Mouse (Mus musculus) hindbrain, embryonic 12.5 days (tissue): ENCODE measurements around the gene Maml2. TPM values are rescaled to one million over a fixed set of nuclear protein-coding genes. Genes with fewer than 3 reads are reported as not detected.
A peak's percentile ranks its signal among the peaks of the same experiment; 100 is the strongest.

ENCODE experiments used
- ATAC-seq: fragments of 200-750 bp; cut with Nextera tagmentation; 2 replicates; pipeline ENCODE4 v1.8.0; 2017; ENCODE audit warnings: moderate TSS enrichment; ENCODE audit not compliant: low FRiP score
- H3K27ac ChIP-seq: fragments of 300-500 bp; sonication (generic); 2 replicates; pipeline ENCODE4 v1.5.1; 2016; ENCODE audit warnings: mild to moderate bottlenecking
- H3K27me3 ChIP-seq: fragments of 300-500 bp; sonication (generic); 2 replicates; pipeline ENCODE4 v1.6.1; 2016; ENCODE audit warnings: mild to moderate bottlenecking
- H3K36me3 ChIP-seq: fragments of 300-500 bp; sonication (generic); 2 replicates; pipeline ENCODE4 v1.6.1; 2016; ENCODE audit warnings: mild to moderate bottlenecking
- H3K4me1 ChIP-seq: fragments of 300-500 bp; sonication (generic); 2 replicates; pipeline ENCODE4 v1.6.1; 2016
- H3K4me2 ChIP-seq: fragments of 300-500 bp; sonication (generic); replicated peaks from 2 replicates; pipeline ENCODE4 v1.6.1; 2016; ENCODE audit warnings: mild to moderate bottlenecking
- H3K4me3 ChIP-seq: fragments of 300-500 bp; sonication (generic); 2 replicates; pipeline ENCODE4 v1.5.1; 2016; ENCODE audit warnings: mild to moderate bottlenecking
- H3K9ac ChIP-seq: fragments of 300-500 bp; sonication (generic); 2 replicates; pipeline ENCODE4 v1.6.1; 2016; ENCODE audit warnings: mild to moderate bottlenecking, moderate library complexity
- H3K9me3 ChIP-seq: fragments of 300-500 bp; sonication (generic); replicated peaks from 2 replicates; pipeline ENCODE4 v1.6.1; 2016; ENCODE audit warnings: mild to moderate bottlenecking
- WGBS: fragments of 180-500 bp; shearing (Covaris S2); methylation state at CpG from one replicate; pipeline ENCODE4 v1.1.7; 2016; 5-methylcytosine and 5-hydroxymethylcytosine counted together
- polyA plus RNA-seq: library from polyadenylated mRNA; unstranded; fragments of >200 nt; fragmentation: Nextera tagmentation; extraction: Ambion mirVana; gene quantifications from 2 replicates; pipeline ENCODE4 v1.2.1, GENCODE M21; 2016

Gene Maml2
- polyA plus RNA-seq, 1 experiment from 2014 or later, result 14.1 TPM

DNA sequence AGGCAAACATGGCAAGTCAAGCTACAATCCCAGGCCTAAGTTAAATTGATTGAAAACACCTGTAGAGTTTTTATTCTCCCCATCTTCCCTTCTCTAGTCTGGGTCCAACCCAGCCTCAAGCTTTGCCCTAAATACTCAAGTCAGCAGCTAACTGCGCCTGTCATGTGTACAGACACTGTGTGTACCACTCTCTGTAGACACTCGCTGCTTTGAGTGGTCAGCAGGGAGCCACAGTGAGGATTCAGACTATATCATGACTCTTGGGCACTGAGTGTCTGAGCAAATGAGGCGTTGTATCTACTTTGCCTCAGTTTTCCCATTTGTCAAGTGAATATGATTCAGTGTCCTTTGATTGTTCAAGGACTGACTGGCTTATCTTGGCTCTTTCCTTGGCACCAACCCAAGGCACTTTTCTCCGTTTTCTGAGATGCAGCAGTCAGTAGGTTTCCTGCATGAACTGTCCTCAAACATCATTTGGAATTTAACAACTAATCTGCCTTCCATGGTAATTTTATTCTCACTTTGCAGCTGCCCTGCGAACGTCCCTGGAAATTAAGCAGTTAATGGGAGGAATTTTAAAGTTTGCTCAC lies 135.8 kb downstream of the Maml2 start:
- H3K27me3 ChIP-seq, result no peaks in the 10 kb centered on the region
- H3K9me3 ChIP-seq, result no peaks in the 10 kb centered on the region
- H3K36me3 ChIP-seq, result no peaks in the 10 kb centered on the region
- no peak for ATAC-seq
- 88% methylated on average over 6 of the region's 6 CpGs for WGBS
- H3K4me1 ChIP-seq, result peaks cover 8% of the 10 kb centered on the region
- H3K4me2 ChIP-seq, result no peak overlapping the region
- no peak overlapping the region for H3K4me3 ChIP-seq
- H3K27ac ChIP-seq, result no peak overlapping the region
- H3K9ac ChIP-seq, result no peak overlapping the region

DNA sequence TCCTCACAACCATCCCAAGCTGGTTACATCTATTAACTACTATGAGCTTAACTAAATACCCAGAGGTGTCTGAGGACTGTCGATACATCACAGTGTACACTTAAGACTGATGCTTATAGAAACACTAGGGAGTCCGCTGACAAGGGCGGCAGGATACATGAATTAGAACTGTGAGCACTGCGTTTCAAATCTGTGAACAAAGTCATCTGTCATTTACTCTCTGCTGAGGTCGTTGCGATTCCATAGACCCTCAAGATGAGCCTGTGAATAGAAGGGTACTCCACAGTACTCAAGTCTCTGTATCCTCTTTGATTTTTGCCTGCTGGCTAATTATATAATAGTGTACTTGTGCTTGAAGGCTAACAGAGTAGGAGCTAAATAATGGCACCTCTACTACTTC lies 143.2 kb downstream of the Maml2 start:
- no peaks in the 10 kb centered on the region for H3K36me3 ChIP-seq
- no peaks in the 10 kb centered on the region for H3K9me3 ChIP-seq
- no peak overlapping the region for H3K4me2 ChIP-seq
- H3K4me3 ChIP-seq, result no peak overlapping the region
- 68% methylated on average over 6 of the region's 6 CpGs for WGBS
- no peaks in the 10 kb centered on the region for H3K4me1 ChIP-seq
- H3K27me3 ChIP-seq, result no peaks in the 10 kb centered on the region
- H3K27ac ChIP-seq, result no peak overlapping the region
- no peak overlapping the region for H3K9ac ChIP-seq
- no peak for ATAC-seq

DNA sequence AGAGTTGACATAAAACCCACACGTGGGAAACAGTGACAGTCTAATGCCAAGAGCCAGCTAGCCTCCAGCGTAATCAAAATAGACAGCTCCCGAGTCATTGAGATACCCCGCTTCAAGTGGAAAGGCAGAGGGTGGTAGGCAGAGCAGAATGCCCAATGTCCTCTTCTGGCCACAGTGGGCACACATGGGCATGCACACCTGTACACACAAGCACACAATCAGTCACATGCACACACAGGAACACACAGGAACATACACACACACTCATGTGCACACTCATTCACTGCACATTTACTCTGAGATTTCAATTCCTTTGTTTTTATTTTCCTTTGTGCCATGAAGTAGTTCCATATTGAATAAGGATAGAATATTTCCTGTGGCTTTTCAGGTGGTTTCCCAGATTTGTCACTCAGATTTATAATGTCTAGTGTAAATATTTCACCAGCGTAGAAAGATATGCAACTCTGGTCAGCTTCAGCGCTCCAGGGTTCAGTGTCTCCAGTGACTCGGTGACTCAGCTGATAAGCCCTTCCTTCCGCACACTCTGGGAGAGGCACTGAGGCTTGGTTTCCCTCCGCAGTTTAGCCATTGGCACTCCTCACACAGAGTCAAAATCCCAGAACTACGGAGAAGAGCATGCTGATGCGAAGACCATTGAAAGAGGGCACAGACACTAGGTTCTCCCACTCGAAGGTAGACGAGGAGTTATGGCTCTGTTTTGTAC lies 144.4 kb downstream of the Maml2 start:
- H3K9me3 ChIP-seq, result no peaks in the 10 kb centered on the region
- no peak overlapping the region for H3K4me2 ChIP-seq
- no peak overlapping the region for H3K27ac ChIP-seq
- H3K27me3 ChIP-seq, result no peaks in the 10 kb centered on the region
- H3K4me3 ChIP-seq, result no peak overlapping the region
- H3K9ac ChIP-seq, result no peak overlapping the region
- H3K4me1 ChIP-seq, result no peaks in the 10 kb centered on the region
- ATAC-seq, result no peak
- WGBS, result 85% methylated on average over 13 of the region's 13 CpGs
- H3K36me3 ChIP-seq, result no peaks in the 10 kb centered on the region

DNA sequence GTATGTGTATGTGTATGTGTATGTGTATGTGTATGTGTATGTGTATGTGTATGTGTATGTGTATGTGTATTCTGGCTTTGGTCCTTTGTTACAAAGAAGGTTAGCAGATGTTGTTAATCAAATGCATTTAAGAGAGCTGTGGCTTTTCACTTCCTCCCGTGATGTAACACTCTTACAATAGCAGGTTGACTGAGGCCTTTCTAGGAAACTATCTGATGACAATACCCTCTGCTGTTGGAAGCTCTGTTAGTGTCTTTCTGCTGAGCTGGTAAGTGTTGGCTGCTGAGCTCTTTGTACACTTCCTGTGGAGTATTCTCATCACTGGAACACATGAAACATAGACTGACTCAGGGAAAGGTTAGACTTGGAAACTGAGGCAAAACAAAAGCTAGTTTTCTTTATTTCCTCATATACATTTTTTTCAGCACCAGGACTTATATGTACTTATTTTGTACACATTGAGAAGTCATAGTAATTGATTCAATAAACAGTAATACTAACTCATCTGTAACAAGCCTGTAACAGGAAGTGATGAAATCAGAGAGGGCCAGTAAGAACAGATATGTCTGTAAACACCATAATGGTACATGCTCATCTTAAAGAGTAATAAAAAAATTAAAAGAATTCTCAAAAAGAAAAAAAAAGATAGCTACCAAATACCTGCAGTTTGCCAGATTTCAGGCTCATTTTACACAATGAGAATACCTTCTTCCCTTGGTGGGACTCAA lies 145.9 kb downstream of the Maml2 start:
- H3K4me3 ChIP-seq, result no peak overlapping the region
- H3K4me2 ChIP-seq, result no peak overlapping the region
- H3K9ac ChIP-seq, result no peak overlapping the region
- H3K27ac ChIP-seq, result no peak overlapping the region
- ATAC-seq, result no peak
- no peaks in the 10 kb centered on the region for H3K4me1 ChIP-seq
- no peaks in the 10 kb centered on the region for H3K9me3 ChIP-seq
- no peaks in the 10 kb centered on the region for H3K36me3 ChIP-seq
- no peaks in the 10 kb centered on the region for H3K27me3 ChIP-seq
- WGBS, result 53% methylated on average over 1 of the region's 1 CpGs

DNA sequence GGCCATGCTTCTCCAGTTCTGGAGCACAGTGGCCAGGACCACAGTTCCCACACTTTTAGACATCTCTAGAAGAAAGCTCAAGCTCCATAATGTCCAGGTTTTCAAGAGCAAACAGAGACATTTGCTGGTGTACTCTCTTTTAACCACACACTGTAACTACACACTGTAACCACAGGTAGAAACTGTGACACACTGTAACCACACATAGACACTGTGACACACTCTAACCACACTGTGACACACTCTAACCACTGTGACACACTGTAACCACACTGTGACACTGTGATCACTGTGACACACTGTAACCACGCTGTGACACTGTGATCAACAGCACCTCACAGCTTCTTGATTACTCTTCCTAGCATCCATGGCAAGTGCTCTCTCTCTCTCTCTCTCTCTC lies 148.5 kb downstream of the Maml2 start:
- 89% methylated on average over 1 of the region's 1 CpGs for WGBS
- no peak overlapping the region for H3K27ac ChIP-seq
- no peak overlapping the region for H3K4me2 ChIP-seq
- H3K9me3 ChIP-seq, result no peaks in the 10 kb centered on the region
- H3K4me1 ChIP-seq, result no peaks in the 10 kb centered on the region
- H3K4me3 ChIP-seq, result no peak overlapping the region
- no peak overlapping the region for H3K9ac ChIP-seq
- H3K27me3 ChIP-seq, result no peaks in the 10 kb centered on the region
- no peak for ATAC-seq
- no peaks in the 10 kb centered on the region for H3K36me3 ChIP-seq

DNA sequence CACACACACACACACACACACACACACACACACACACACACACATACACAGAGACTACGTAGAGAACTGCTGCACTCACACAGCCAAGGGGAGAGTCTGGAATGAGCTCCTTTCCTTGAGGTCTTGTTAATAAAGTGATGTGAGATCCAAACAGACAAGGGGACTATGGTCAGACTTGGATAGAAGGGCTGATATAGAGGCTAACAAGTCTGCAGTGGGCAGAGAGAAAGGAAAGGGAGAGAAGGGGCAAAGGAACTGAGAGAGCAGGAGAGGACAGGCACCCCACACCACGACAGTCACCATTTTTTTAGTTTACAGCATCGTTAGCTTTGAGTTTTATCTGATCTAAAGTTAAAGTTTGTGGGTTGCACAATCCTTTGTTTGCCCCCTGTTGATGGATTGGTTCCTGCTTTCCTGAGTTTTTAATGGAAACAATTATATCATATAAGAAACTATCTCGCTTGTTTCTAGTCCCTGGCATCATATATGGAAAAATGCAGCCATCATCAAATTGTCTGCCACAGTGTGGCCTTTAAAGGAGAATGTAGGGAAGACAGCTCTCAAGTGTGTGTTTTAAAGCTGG lies 149.0 kb downstream of the Maml2 start, which contains the start of gene Gm17571:
TSS of gene Gm17571 (minus strand) at position 51 of the 583 bp plus-strand sequence.
- Histone ChIP-seq H3K36me3 (no peaks in the 10 kb centered on the region), H3K9me3 (no peaks in the 10 kb centered on the region), H3K27me3 (no peaks in the 10 kb centered on the region), H3K27ac (no peak within 1 kb of the TSS), H3K9ac (no peak within 1 kb of the TSS), H3K4me2 (no peak within 1 kb of the TSS), H3K4me1 (no peaks in the 10 kb centered on the region), H3K4me3 (no peak within 1 kb of the TSS)
- ATAC-seq, result no peak
- 87% methylated on average over 4 of the region's 4 CpGs for WGBS

DNA sequence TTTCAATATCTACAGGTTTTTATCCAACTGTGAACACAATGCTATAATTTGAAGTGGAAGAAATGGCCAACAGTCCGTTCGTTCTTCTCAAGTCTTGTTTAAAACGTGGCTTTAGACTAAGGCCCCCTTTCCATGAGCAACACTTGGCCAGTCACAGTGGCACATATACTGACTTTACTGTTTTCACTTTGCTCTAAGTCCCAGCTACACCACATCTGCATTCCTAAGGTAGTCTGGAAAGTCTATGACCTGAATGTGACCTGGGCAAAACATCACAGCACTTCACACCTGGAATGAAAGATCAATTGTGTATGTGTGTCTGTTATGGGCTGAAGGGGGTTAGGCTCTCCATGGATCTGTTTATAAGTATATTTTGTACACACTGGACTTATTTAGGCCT lies 151.0 kb downstream of the Maml2 start:
- Histone ChIP-seq H3K9me3 (no peaks in the 10 kb centered on the region), H3K4me3 (no peak overlapping the region), H3K36me3 (no peaks in the 10 kb centered on the region), H3K4me2 (no peak overlapping the region), H3K27ac (no peak overlapping the region), H3K4me1 (no peaks in the 10 kb centered on the region), H3K9ac (no peak overlapping the region), H3K27me3 (no peaks in the 10 kb centered on the region)
- 86% methylated on average over 3 of the region's 3 CpGs for WGBS
- no peak for ATAC-seq

DNA sequence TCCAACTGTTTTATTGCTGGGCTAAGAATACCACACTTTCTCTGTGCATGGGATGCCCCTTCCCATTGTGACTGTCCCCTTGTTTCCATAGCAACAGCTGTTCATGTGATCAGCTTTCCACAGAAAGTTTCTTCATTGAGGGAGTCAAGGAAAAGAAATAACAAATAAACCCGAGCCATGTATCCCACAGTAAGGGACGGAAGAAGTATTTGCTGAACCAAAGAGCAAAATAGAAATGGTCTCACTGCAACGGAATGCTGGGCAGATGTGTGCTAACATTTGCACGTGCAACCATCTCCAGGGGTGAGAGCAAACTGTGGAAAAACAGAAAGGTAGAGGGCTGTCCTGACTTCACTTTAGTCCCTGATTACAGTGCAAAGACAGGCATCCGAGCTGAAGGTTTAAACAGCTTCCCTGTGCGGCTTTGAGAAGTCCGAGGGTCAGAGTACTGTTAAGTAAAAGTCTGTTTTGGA lies 156.9 kb downstream of the Maml2 start:
- Histone ChIP-seq H3K4me1 (peaks cover 16% of the 10 kb centered on the region), H3K36me3 (no peaks in the 10 kb centered on the region), H3K27ac (peak overlapping the region; percentile 52; the same call in 1 of the 2 replicates), H3K4me2 (peak overlapping the region; percentile 9; the same call in 1 of the 2 replicates), H3K9me3 (no peaks in the 10 kb centered on the region), H3K4me3 (no peak overlapping the region), H3K9ac (no peak overlapping the region), H3K27me3 (no peaks in the 10 kb centered on the region)
- no peak for ATAC-seq
- 26% methylated on average over 7 of the region's 7 CpGs for WGBS

DNA sequence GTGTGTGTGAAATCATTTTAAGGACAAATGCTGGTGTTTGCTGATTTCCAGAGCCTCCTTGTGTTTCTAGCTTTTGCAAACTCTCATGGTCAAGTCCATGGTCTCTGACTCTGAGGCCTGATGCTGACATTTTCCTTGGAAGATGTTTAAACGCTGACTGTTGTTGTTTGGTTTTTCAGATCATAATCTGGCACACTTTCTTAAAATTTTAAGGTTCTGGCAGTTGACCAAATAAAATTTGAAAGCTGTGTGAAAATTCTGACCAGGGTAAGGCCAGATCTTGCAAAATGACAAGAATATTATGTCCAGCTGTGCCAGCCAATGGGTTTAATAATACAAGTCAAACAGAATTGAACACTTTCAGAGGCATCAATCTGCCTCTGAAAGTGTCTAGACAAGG lies 157.5 kb downstream of the Maml2 start:
- H3K36me3 ChIP-seq, result no peaks in the 10 kb centered on the region
- no peak overlapping the region for H3K9ac ChIP-seq
- H3K4me1 ChIP-seq, result peaks cover 16% of the 10 kb centered on the region
- H3K27me3 ChIP-seq, result no peaks in the 10 kb centered on the region
- H3K4me3 ChIP-seq, result no peak overlapping the region
- no peak for ATAC-seq
- H3K4me2 ChIP-seq, result no peak overlapping the region
- peak overlapping the region; percentile 52; the same call in 1 of the 2 replicates for H3K27ac ChIP-seq
- 64% methylated on average over 1 of the region's 1 CpGs for WGBS
- H3K9me3 ChIP-seq, result no peaks in the 10 kb centered on the region

DNA sequence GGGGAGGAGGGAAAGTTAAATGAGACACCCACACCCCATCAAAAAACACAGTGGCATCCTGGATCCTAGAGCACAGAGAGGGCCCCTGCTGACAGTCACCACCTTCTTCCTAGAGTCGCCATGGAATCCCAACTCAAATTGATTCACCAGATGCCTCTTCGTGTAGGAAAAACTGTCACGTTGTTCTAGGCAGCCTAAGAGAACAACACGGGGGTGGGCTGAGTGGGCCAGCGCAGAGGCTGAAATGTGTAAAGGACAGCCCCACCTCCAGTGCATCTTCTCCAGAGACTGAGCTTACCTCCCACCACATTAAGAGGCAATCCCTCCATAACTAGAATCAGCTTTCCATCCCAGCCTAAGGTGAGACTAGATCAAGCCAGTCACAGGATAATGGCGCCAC lies 160.0 kb downstream of the Maml2 start:
- Histone ChIP-seq H3K9me3 (no peaks in the 10 kb centered on the region), H3K27me3 (no peaks in the 10 kb centered on the region), H3K4me1 (peaks cover 16% of the 10 kb centered on the region), H3K36me3 (no peaks in the 10 kb centered on the region), H3K27ac (no peak overlapping the region), H3K4me3 (no peak overlapping the region), H3K4me2 (no peak overlapping the region), H3K9ac (no peak overlapping the region)
- WGBS, result 69% methylated on average over 6 of the region's 6 CpGs
- no peak for ATAC-seq

DNA sequence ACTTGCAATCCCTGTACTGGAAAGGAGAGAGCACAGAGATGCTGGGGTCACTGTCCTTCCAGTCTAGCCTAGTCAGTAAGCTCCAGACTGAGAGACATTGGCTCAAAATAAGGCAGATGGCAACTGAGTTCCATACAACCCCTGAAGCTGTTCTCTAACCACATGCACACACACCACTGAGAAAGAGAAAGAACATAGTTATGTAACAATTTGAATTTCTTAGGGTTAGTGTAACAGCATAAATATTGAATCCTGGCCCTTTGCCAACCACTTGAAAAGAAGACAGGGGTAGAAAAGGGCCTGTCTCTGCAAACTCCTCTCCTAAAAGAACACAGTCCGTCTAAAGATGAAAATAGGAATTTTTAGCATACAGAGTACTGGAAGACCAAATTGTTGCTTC lies 161.6 kb downstream of the Maml2 start:
- Histone ChIP-seq H3K4me2 (no peak overlapping the region), H3K27me3 (no peaks in the 10 kb centered on the region), H3K27ac (no peak overlapping the region), H3K36me3 (no peaks in the 10 kb centered on the region), H3K9ac (no peak overlapping the region), H3K9me3 (no peaks in the 10 kb centered on the region), H3K4me3 (no peak overlapping the region), H3K4me1 (peaks cover 16% of the 10 kb centered on the region)
- ATAC-seq, result no peak
- 60% methylated on average over 1 of the region's 1 CpGs for WGBS

DNA sequence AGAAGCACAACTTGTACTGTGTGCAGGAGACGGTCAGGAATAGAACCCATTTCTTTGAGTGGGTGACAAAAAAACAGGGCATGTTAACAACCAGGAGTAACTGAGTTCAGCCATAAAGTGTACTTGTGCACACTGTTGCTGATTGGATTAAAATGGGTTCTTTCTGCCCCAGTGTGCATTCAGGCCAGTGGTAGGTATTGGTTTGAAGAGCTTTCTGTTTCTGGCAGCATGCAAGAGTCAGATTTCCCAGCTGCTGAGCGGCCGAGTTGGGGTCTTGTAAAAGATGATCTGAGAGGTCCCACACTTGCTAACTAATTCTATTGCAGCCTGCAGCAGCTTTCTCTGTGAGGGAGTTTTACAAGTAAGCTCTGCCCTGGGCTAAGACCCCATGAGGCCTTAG lies 162.3 kb downstream of the Maml2 start:
- Histone ChIP-seq H3K27me3 (no peaks in the 10 kb centered on the region), H3K36me3 (no peaks in the 10 kb centered on the region), H3K9ac (no peak overlapping the region), H3K4me3 (no peak overlapping the region), H3K4me1 (peaks cover 10% of the 10 kb centered on the region; the same call in 1 of the 2 replicates), H3K4me2 (no peak overlapping the region), H3K9me3 (no peaks in the 10 kb centered on the region), H3K27ac (no peak overlapping the region)
- 74% methylated on average over 3 of the region's 3 CpGs for WGBS
- ATAC-seq, result no peak
